Mouse (Mus musculus) kidney, embryonic 16.5 days (tissue): ENCODE measurements around the gene Gpc3. TPM values are rescaled to one million over a fixed set of nuclear protein-coding genes. Genes with fewer than 3 reads are reported as not detected.

Source experiments
- ATAC-seq: fragments of 200-750 bp; cut with Nextera tagmentation; 2 replicates; pipeline ENCODE4 v1.8.0; 2017; ENCODE audit warnings: moderate TSS enrichment; ENCODE audit not compliant: low FRiP score, low TSS enrichment
- H3K27ac ChIP-seq: fragments of 300-500 bp; sonication (generic); 2 replicates; pipeline ENCODE4 v1.5.1; 2014; ENCODE audit warnings: low read length
- H3K27me3 ChIP-seq: fragments of 300-500 bp; sonication (generic); 2 replicates; pipeline ENCODE4 v1.6.1; 2014; ENCODE audit warnings: low read length, control low read depth, mixed read lengths; ENCODE audit not compliant: insufficient read depth
- H3K36me3 ChIP-seq: fragments of 300-500 bp; sonication (generic); 2 replicates; pipeline ENCODE4 v1.6.1; 2014; ENCODE audit warnings: low read length, control low read depth, mixed read lengths; ENCODE audit not compliant: insufficient read depth
- H3K4me1 ChIP-seq: fragments of 300-500 bp; sonication (generic); 2 replicates; pipeline ENCODE4 v1.6.1; 2014; ENCODE audit warnings: low read length, control low read depth, mixed read lengths; ENCODE audit not compliant: insufficient read depth
- H3K4me2 ChIP-seq: fragments of 300-500 bp; sonication (generic); replicated peaks from 2 replicates; pipeline ENCODE4 v1.6.1; 2014; ENCODE audit warnings: low read depth, low read length
- H3K4me3 ChIP-seq: fragments of 300-500 bp; sonication (generic); 2 replicates; pipeline ENCODE4 v1.5.1; 2014; ENCODE audit warnings: mild to moderate bottlenecking, low read length
- H3K9ac ChIP-seq: fragments of 300-500 bp; sonication (generic); replicated peaks from 2 replicates; pipeline ENCODE4 v1.6.1; 2014; ENCODE audit warnings: low read length
- H3K9me3 ChIP-seq: fragments of 300-500 bp; sonication (generic); 2 replicates; pipeline ENCODE4 v1.6.1; 2016; ENCODE audit warnings: low read length, control low read depth
- WGBS: fragments of 180-500 bp; shearing (Covaris S2); extraction: QIAGEN DNeasy Blood & Tissue Kit; methylation state at CpG from one replicate; pipeline ENCODE4 v1.1.7; 2014; 5-methylcytosine and 5-hydroxymethylcytosine counted together
- polyA plus RNA-seq: library from polyadenylated mRNA; unstranded; fragments of >200 nt; fragmentation: Nextera tagmentation; extraction: Ambion mirVana; gene quantifications from 2 replicates; pipeline ENCODE4 v1.2.1, GENCODE M21; 2015

Gpc3 gene
- polyA plus RNA-seq, 1 experiment from 2014 or later = 969 TPM

GRCm38 (mm10) chrX:52348773-52349172, 265.0 kb downstream of the Gpc3 start:
- no peak overlapping the region for H3K4me3 ChIP-seq
- no peak overlapping the region for H3K9ac ChIP-seq
- no peaks in the 10 kb centered on the region for H3K4me1 ChIP-seq
- H3K27ac ChIP-seq = no peak overlapping the region
- 0 out of 2 replicates have a peak, but pooled peaks cover 3% of the 10 kb centered on the region for H3K27me3 ChIP-seq
- H3K36me3 ChIP-seq = 0 out of 2 replicates have a peak, but pooled peaks cover 2% of the 10 kb centered on the region
- H3K4me2 ChIP-seq = no peak overlapping the region
- ATAC-seq = no peak
- 57% methylated on average over 6 of the region's 6 CpGs for WGBS
- H3K9me3 ChIP-seq = no peaks in the 10 kb centered on the region

GRCm38 (mm10) chrX:52344018-52344417, 269.7 kb downstream of the Gpc3 start:
- WGBS = 64% methylated on average over 3 of the region's 3 CpGs
- ATAC-seq = no peak
- no peak overlapping the region for H3K27ac ChIP-seq
- H3K4me3 ChIP-seq = no peak overlapping the region
- peaks cover 2% of the 10 kb centered on the region; the same call in 1 of the 2 replicates for H3K27me3 ChIP-seq
- no peak overlapping the region for H3K4me2 ChIP-seq
- H3K9ac ChIP-seq = no peak overlapping the region
- H3K9me3 ChIP-seq = no peaks in the 10 kb centered on the region
- H3K36me3 ChIP-seq = 0 out of 2 replicates have a peak, but pooled peaks cover 3% of the 10 kb centered on the region
- H3K4me1 ChIP-seq = no peaks in the 10 kb centered on the region

- WGBS = 72% methylated on average over 3 of the region's 3 CpGs
- no peak overlapping the region for H3K27ac ChIP-seq
- ATAC-seq = no peak
Observed at GRCm38 (mm10) chrX:52340251-52340650, 273.5 kb downstream of the Gpc3 start.

GRCm38 (mm10) chrX:52321791-52322190, 292.0 kb downstream of the Gpc3 start:
- Histone ChIP-seq H3K9me3 (no peaks in the 10 kb centered on the region), H3K27me3 (peaks cover 3% of the 10 kb centered on the region; the same call in 1 of the 2 replicates), H3K27ac (no peak overlapping the region), H3K4me2 (no peak overlapping the region), H3K4me3 (no peak overlapping the region), H3K4me1 (no peaks in the 10 kb centered on the region), H3K9ac (no peak overlapping the region), H3K36me3 (no peaks in the 10 kb centered on the region)
- ATAC-seq = no peak
- whole genome bisulfite sequencing = 90% methylated on average over 4 of the region's 4 CpGs

More at GRCm38 (mm10) chrX:52340251-52340650, 273.5 kb downstream of the Gpc3 start:
- H3K4me2 ChIP-seq = no peak overlapping the region
- H3K36me3 ChIP-seq = 0 out of 2 replicates have a peak, but pooled peaks cover 3% of the 10 kb centered on the region
- H3K27me3 ChIP-seq = peaks cover 2% of the 10 kb centered on the region; the same call in 1 of the 2 replicates
- no peaks in the 10 kb centered on the region for H3K4me1 ChIP-seq
- no peak overlapping the region for H3K9ac ChIP-seq
- H3K9me3 ChIP-seq = no peaks in the 10 kb centered on the region
- no peak overlapping the region for H3K4me3 ChIP-seq

GRCm38 (mm10) chrX:52320653-52321052, 293.1 kb downstream of the Gpc3 start:
- no peak overlapping the region for H3K4me3 ChIP-seq
- H3K9me3 ChIP-seq = no peaks in the 10 kb centered on the region
- H3K27me3 ChIP-seq = peaks cover 5% of the 10 kb centered on the region; the same call in 1 of the 2 replicates
- ATAC-seq = no peak
- 66% methylated on average over 4 of the region's 4 CpGs for WGBS
- H3K27ac ChIP-seq = no peak overlapping the region
- no peaks in the 10 kb centered on the region for H3K36me3 ChIP-seq
- no peaks in the 10 kb centered on the region for H3K4me1 ChIP-seq
- no peak overlapping the region for H3K9ac ChIP-seq
- no peak overlapping the region for H3K4me2 ChIP-seq

GRCm38 (mm10) chrX:52310976-52311375, 302.8 kb downstream of the Gpc3 start:
- Histone ChIP-seq H3K27me3 (peaks cover 13% of the 10 kb centered on the region; the same call in 1 of the 2 replicates), H3K4me3 (no peak overlapping the region), H3K36me3 (no peaks in the 10 kb centered on the region), H3K9ac (no peak overlapping the region), H3K9me3 (no peaks in the 10 kb centered on the region), H3K27ac (no peak overlapping the region), H3K4me2 (no peak overlapping the region), H3K4me1 (no peaks in the 10 kb centered on the region)
- ATAC-seq = no peak
- 81% methylated on average over 2 of the region's 2 CpGs for WGBS

GRCm38 (mm10) chrX:52305226-52305625, 308.5 kb downstream of the Gpc3 start:
- no peak for ATAC-seq
- WGBS = 91% methylated on average over 4 of the region's 4 CpGs
- no peak overlapping the region for H3K9ac ChIP-seq

GRCm38 (mm10) chrX:52288792-52289191, 325.0 kb downstream of the Gpc3 start:
- no peak overlapping the region for H3K4me3 ChIP-seq
- H3K27me3 ChIP-seq = peaks cover 2% of the 10 kb centered on the region; the same call in 1 of the 2 replicates
- H3K9me3 ChIP-seq = no peaks in the 10 kb centered on the region
- H3K9ac ChIP-seq = no peak overlapping the region
- no peaks in the 10 kb centered on the region for H3K36me3 ChIP-seq
- H3K4me1 ChIP-seq = no peaks in the 10 kb centered on the region
- no peak for ATAC-seq
- no peak overlapping the region for H3K27ac ChIP-seq
- H3K4me2 ChIP-seq = no peak overlapping the region
- WGBS = 41% methylated on average over 1 of the region's 1 CpGs

More at GRCm38 (mm10) chrX:52305226-52305625, 308.5 kb downstream of the Gpc3 start:
- Histone ChIP-seq H3K36me3 (no peaks in the 10 kb centered on the region), H3K4me3 (no peak overlapping the region), H3K9me3 (no peaks in the 10 kb centered on the region), H3K27ac (no peak overlapping the region), H3K27me3 (peaks cover 3% of the 10 kb centered on the region; the same call in 1 of the 2 replicates), H3K4me2 (no peak overlapping the region), H3K4me1 (no peaks in the 10 kb centered on the region)

- no peak overlapping the region for H3K4me2 ChIP-seq
- H3K9ac ChIP-seq = no peak overlapping the region
- no peaks in the 10 kb centered on the region for H3K36me3 ChIP-seq
- H3K9me3 ChIP-seq = no peaks in the 10 kb centered on the region
- H3K27ac ChIP-seq = no peak overlapping the region
- no peak for ATAC-seq
- H3K27me3 ChIP-seq = peaks cover 2% of the 10 kb centered on the region; the same call in 1 of the 2 replicates
- H3K4me3 ChIP-seq = no peak overlapping the region
- 63% methylated on average over 6 of the region's 6 CpGs for WGBS
- no peaks in the 10 kb centered on the region for H3K4me1 ChIP-seq
Observed at GRCm38 (mm10) chrX:52287944-52288343, 325.8 kb downstream of the Gpc3 start.

- whole genome bisulfite sequencing = 56% methylated on average over 4 of the region's 4 CpGs
- Histone ChIP-seq H3K4me3 (no peak overlapping the region), H3K27me3 (no peaks in the 10 kb centered on the region; the same call in 1 of the 2 replicates), H3K9me3 (no peaks in the 10 kb centered on the region), H3K4me1 (peaks cover 7% of the 10 kb centered on the region; the same call in 1 of the 2 replicates), H3K27ac (no peak overlapping the region), H3K4me2 (no peak overlapping the region), H3K36me3 (no peaks in the 10 kb centered on the region), H3K9ac (no peak overlapping the region)
- ATAC-seq = peak; percentile 63; the same call in 1 of the 2 replicates
Observed at GRCm38 (mm10) chrX:52282070-52282469, 331.7 kb downstream of the Gpc3 start.
